Mouse (Mus musculus) liver, embryonic 14.5 days (tissue): Measurements from ENCODE around the gene Slc25a41. TPM values are rescaled to one million over a fixed set of nuclear protein-coding genes. Genes with fewer than 3 reads are reported as not detected.

ENCODE experiments used
- ATAC-seq: fragments of 200-750 bp; cut with Nextera tagmentation; 2 replicates; pipeline ENCODE4 v1.8.0; 2017; ENCODE audit warnings: moderate number of reproducible peaks, mild to moderate bottlenecking, moderate library complexity; ENCODE audit not compliant: insufficient read depth
- DNase-seq, 3 experiments: peaks; one replicate each; pipeline ENCODE4 v3.0.0-alpha.2; 2012 to 2013; ENCODE audit warnings: low read depth in 3 of 3, low spot score in 3 of 3
- H3K27ac ChIP-seq: fragments of 300-500 bp; sonication (generic); 2 replicates; pipeline ENCODE4 v1.5.1; 2014; ENCODE audit warnings: moderate library complexity, mild to moderate bottlenecking, control low read depth, inconsistent platforms
- H3K27me3 ChIP-seq: fragments of 300-500 bp; sonication (generic); 2 replicates; pipeline ENCODE4 v1.6.1; 2014; ENCODE audit warnings: mild to moderate bottlenecking, low read length, moderate library complexity; ENCODE audit not compliant: control insufficient read depth, insufficient read depth
- H3K36me3 ChIP-seq: fragments of 300-500 bp; sonication (generic); replicated peaks from 2 replicates; pipeline ENCODE4 v1.6.1; 2014; ENCODE audit warnings: low read depth; ENCODE audit not compliant: control insufficient read depth, insufficient read depth
- H3K4me1 ChIP-seq, 2 experiments: fragments of 200-500 bp in 1 of 2; fragments of 300-500 bp in 1 of 2; sonication (generic) in 1 of 2; replicated peaks; 2 replicates each; pipeline ENCODE4 v1.6.1; 2012 to 2014; ENCODE audit warnings: antibody characterized with exemption in 1 of 2, inconsistent platforms in 1 of 2, low read length in 1 of 2; ENCODE audit not compliant: control insufficient read depth in 2 of 2, insufficient read depth in 2 of 2
- H3K4me2 ChIP-seq: fragments of 300-500 bp; sonication (generic); 2 replicates; pipeline ENCODE4 v1.6.1; 2014; ENCODE audit warnings: low read depth, mild to moderate bottlenecking, control low read depth, moderate library complexity
- H3K4me3 ChIP-seq, 2 experiments: fragments of 200-500 bp in 1 of 2; fragments of 300-500 bp in 1 of 2; sonication (generic) in 1 of 2; 2 replicates each; pipeline ENCODE4 v1.5.1; 2012 to 2014; ENCODE audit warnings: low read depth in 2 of 2, low read length in 2 of 2, mild to moderate bottlenecking in 2 of 2, control low read depth in 1 of 2, inconsistent platforms in 1 of 2, moderate library complexity in 1 of 2; ENCODE audit not compliant: insufficient read depth in 1 of 2
- H3K9ac ChIP-seq: fragments of 300-500 bp; sonication (generic); replicated peaks from 2 replicates; pipeline ENCODE4 v1.6.1; 2014; ENCODE audit warnings: mild to moderate bottlenecking, control low read depth, moderate library complexity
- H3K9me3 ChIP-seq: fragments of 300-500 bp; sonication (generic); 2 replicates; pipeline ENCODE4 v1.6.1; 2016; ENCODE audit warnings: low read length, mixed read lengths; ENCODE audit not compliant: control insufficient read depth
- CTCF ChIP-seq: IDR thresholded peaks from 2 replicates; pipeline ENCODE4 v1.5.1; 2016; ENCODE audit warnings: antibody characterized with exemption, low read depth, control low read depth
- EP300 ChIP-seq: IDR thresholded peaks from 2 replicates; pipeline ENCODE4 v1.6.1; 2016; ENCODE audit warnings: antibody characterized with exemption, low read depth
- WGBS: fragments of 180-500 bp; shearing (Covaris S2); extraction: QIAGEN DNeasy Blood & Tissue Kit; methylation state at CpG from one replicate; pipeline ENCODE4 v1.1.7; 2014; ENCODE audit not compliant: insufficient replicate concordance; 5-methylcytosine and 5-hydroxymethylcytosine counted together
- polyA plus RNA-seq, 2 experiments: library from polyadenylated mRNA; depleted of rRNA in 1 of 2; stranded (reverse) in 1 of 2; unstranded in 1 of 2; fragments of >200 nt; fragmentation: Nextera tagmentation in 1 of 2; extraction: Ambion mirVana in 1 of 2; gene quantifications; 2 replicates each; pipeline versions ENCODE4 v1.2.1 to v1.2.3; 2012 to 2014

Slc25a41 gene
- polyA plus RNA-seq, 2 experiments, result not detected

GRCm38 (mm10) chr17:56984886-56985285 is 56.6 kb downstream of the Slc25a41 start:
- TF ChIP-seq EP300, result no peak
- no peak for TF ChIP-seq CTCF
- no peak overlapping the region for H3K4me3 ChIP-seq
- H3K4me1 ChIP-seq, result 0 out of 4 replicates have a peak, but pooled peaks cover 0 to 2% of the 10 kb centered on the region in 2 experiments
- ATAC-seq, result no peak
- no peak for DNase-seq
- H3K27ac ChIP-seq, result no peak overlapping the region
- H3K9me3 ChIP-seq, result no peaks in the 10 kb centered on the region
- H3K4me2 ChIP-seq, result no peak overlapping the region
- H3K9ac ChIP-seq, result no peak overlapping the region
- 56% methylated on average over 9 of the region's 9 CpGs for WGBS
- H3K36me3 ChIP-seq, result no peaks in the 10 kb centered on the region
- H3K27me3 ChIP-seq, result no peaks in the 10 kb centered on the region

Other genes starting within 250 kb of the Slc25a41 start
- gene Rfx2, start 210.6 kb downstream of the Slc25a41 start, polyA plus RNA-seq (2012; rRNA removed), result 10.7 and 12.6 TPM in 2 replicates
- 6.8 and 8.5 TPM in 2 replicates for gene Rfx2, start 210.6 kb downstream of the Slc25a41 start, polyA plus RNA-seq (2014; fragmentation: Nextera tagmentation; extraction: Ambion mirVana)
- gene Acsbg2, start 167.2 kb downstream of the Slc25a41 start, polyA plus RNA-seq (2012; rRNA removed), result not detected in 2 replicates
- not detected in 2 replicates for gene Acsbg2, start 167.2 kb downstream of the Slc25a41 start, polyA plus RNA-seq (2014; fragmentation: Nextera tagmentation; extraction: Ambion mirVana)
- gene 1700061G19Rik, start 166.2 kb downstream of the Slc25a41 start, polyA plus RNA-seq (2012; rRNA removed), result 0.02 TPM in 1 of 2 replicates, not detected in the other
- gene 1700061G19Rik, start 166.2 kb downstream of the Slc25a41 start, polyA plus RNA-seq (2014; fragmentation: Nextera tagmentation; extraction: Ambion mirVana), result 0.05 TPM in 1 of 2 replicates, not detected in the other
- 12.0 and 13.7 TPM in 2 replicates for gene Mllt1, start 106.2 kb downstream of the Slc25a41 start, polyA plus RNA-seq (2012; rRNA removed)
- gene Mllt1, start 106.2 kb downstream of the Slc25a41 start, polyA plus RNA-seq (2014; fragmentation: Nextera tagmentation; extraction: Ambion mirVana), result 3.7 and 4.8 TPM in 2 replicates
- not detected in 2 replicates for gene Acer1, start 59.5 kb downstream of the Slc25a41 start, polyA plus RNA-seq (2012; rRNA removed)
- not detected in 2 replicates for gene Acer1, start 59.5 kb downstream of the Slc25a41 start, polyA plus RNA-seq (2014; fragmentation: Nextera tagmentation; extraction: Ambion mirVana)
- 63.9 and 71.2 TPM in 2 replicates for gene Clpp, start 51.3 kb downstream of the Slc25a41 start, polyA plus RNA-seq (2012; rRNA removed)
- 79.3 and 81.0 TPM in 2 replicates for gene Clpp, start 51.3 kb downstream of the Slc25a41 start, polyA plus RNA-seq (2014; fragmentation: Nextera tagmentation; extraction: Ambion mirVana)
- gene Alkbh7, start 44.3 kb downstream of the Slc25a41 start, polyA plus RNA-seq (2012; rRNA removed), result 12.0 and 12.1 TPM in 2 replicates
- 15.4 and 19.4 TPM in 2 replicates for gene Alkbh7, start 44.3 kb downstream of the Slc25a41 start, polyA plus RNA-seq (2014; fragmentation: Nextera tagmentation; extraction: Ambion mirVana)
- not detected in 2 replicates for gene Pspn, start 41.6 kb downstream of the Slc25a41 start, polyA plus RNA-seq (2012; rRNA removed)
- not detected in 2 replicates for gene Pspn, start 41.6 kb downstream of the Slc25a41 start, polyA plus RNA-seq (2014; fragmentation: Nextera tagmentation; extraction: Ambion mirVana)
- 31.6 and 56.5 TPM in 2 replicates for gene Gtf2f1, start 30.4 kb downstream of the Slc25a41 start, polyA plus RNA-seq (2012; rRNA removed)
- gene Gtf2f1, start 30.4 kb downstream of the Slc25a41 start, polyA plus RNA-seq (2014; fragmentation: Nextera tagmentation; extraction: Ambion mirVana), result 47.3 and 51.3 TPM in 2 replicates
- gene Gm17949, start 30.2 kb downstream of the Slc25a41 start, polyA plus RNA-seq (2012; rRNA removed), result not detected in 2 replicates
- 0.15 TPM in 1 of 2 replicates, not detected in the other for gene Gm17949, start 30.2 kb downstream of the Slc25a41 start, polyA plus RNA-seq (2014; fragmentation: Nextera tagmentation; extraction: Ambion mirVana)
- 33.6 and 35.6 TPM in 2 replicates for gene Khsrp, start 10.1 kb downstream of the Slc25a41 start, polyA plus RNA-seq (2012; rRNA removed)
- 24.1 and 28.1 TPM in 2 replicates for gene Khsrp, start 10.1 kb downstream of the Slc25a41 start, polyA plus RNA-seq (2014; fragmentation: Nextera tagmentation; extraction: Ambion mirVana)
- gene Crb3, start 17.5 kb upstream of the Slc25a41 start, polyA plus RNA-seq (2012; rRNA removed), result 4.4 and 5.5 TPM in 2 replicates
- 6.1 and 6.5 TPM in 2 replicates for gene Crb3, start 17.5 kb upstream of the Slc25a41 start, polyA plus RNA-seq (2014; fragmentation: Nextera tagmentation; extraction: Ambion mirVana)
- gene Slc25a23, start 18.2 kb upstream of the Slc25a41 start, polyA plus RNA-seq (2012; rRNA removed), result 8.8 and 11.1 TPM in 2 replicates
- 4.7 and 5.1 TPM in 2 replicates for gene Slc25a23, start 18.2 kb upstream of the Slc25a41 start, polyA plus RNA-seq (2014; fragmentation: Nextera tagmentation; extraction: Ambion mirVana)
- 1.5 and 2.8 TPM in 2 replicates for gene Dennd1c, start 36.9 kb upstream of the Slc25a41 start, polyA plus RNA-seq (2012; rRNA removed)
- gene Dennd1c, start 36.9 kb upstream of the Slc25a41 start, polyA plus RNA-seq (2014; fragmentation: Nextera tagmentation; extraction: Ambion mirVana), result 0.78 and 0.89 TPM in 2 replicates
- gene Tubb4a, start 46.1 kb upstream of the Slc25a41 start, polyA plus RNA-seq (2012; rRNA removed), result 0.22 and 0.34 TPM in 2 replicates
- gene Tubb4a, start 46.1 kb upstream of the Slc25a41 start, polyA plus RNA-seq (2014; fragmentation: Nextera tagmentation; extraction: Ambion mirVana), result 0.14 and 0.28 TPM in 2 replicates
- 0.46 and 0.50 TPM in 2 replicates for gene Tnfsf9, start 63.7 kb upstream of the Slc25a41 start, polyA plus RNA-seq (2012; rRNA removed)
- gene Tnfsf9, start 63.7 kb upstream of the Slc25a41 start, polyA plus RNA-seq (2014; fragmentation: Nextera tagmentation; extraction: Ambion mirVana), result 0.22 and 0.49 TPM in 2 replicates
- gene Cd70, start 108.1 kb upstream of the Slc25a41 start, polyA plus RNA-seq (2012; rRNA removed), result not detected in 2 replicates
- gene Cd70, start 108.1 kb upstream of the Slc25a41 start, polyA plus RNA-seq (2014; fragmentation: Nextera tagmentation; extraction: Ambion mirVana), result not detected in 2 replicates
- gene Tnfsf14, start 152.5 kb upstream of the Slc25a41 start, polyA plus RNA-seq (2012; rRNA removed), result 1.5 and 1.9 TPM in 2 replicates
- 0.51 and 0.75 TPM in 2 replicates for gene Tnfsf14, start 152.5 kb upstream of the Slc25a41 start, polyA plus RNA-seq (2014; fragmentation: Nextera tagmentation; extraction: Ambion mirVana)
- 207 and 240 TPM in 2 replicates for gene C3, start 186.5 kb upstream of the Slc25a41 start, polyA plus RNA-seq (2012; rRNA removed)
- gene C3, start 186.5 kb upstream of the Slc25a41 start, polyA plus RNA-seq (2014; fragmentation: Nextera tagmentation; extraction: Ambion mirVana), result 200 and 205 TPM in 2 replicates
- gene Gpr108, start 206.8 kb upstream of the Slc25a41 start, polyA plus RNA-seq (2012; rRNA removed), result 7.6 and 8.5 TPM in 2 replicates
- 12.0 and 12.8 TPM in 2 replicates for gene Gpr108, start 206.8 kb upstream of the Slc25a41 start, polyA plus RNA-seq (2014; fragmentation: Nextera tagmentation; extraction: Ambion mirVana)
- gene Trip10, start 207.8 kb upstream of the Slc25a41 start, polyA plus RNA-seq (2012; rRNA removed), result 4.4 and 6.6 TPM in 2 replicates
- 5.5 and 6.0 TPM in 2 replicates for gene Trip10, start 207.8 kb upstream of the Slc25a41 start, polyA plus RNA-seq (2014; fragmentation: Nextera tagmentation; extraction: Ambion mirVana)
- gene Vav1, start 237.4 kb upstream of the Slc25a41 start, polyA plus RNA-seq (2012; rRNA removed), result 4.6 and 6.9 TPM in 2 replicates
- gene Vav1, start 237.4 kb upstream of the Slc25a41 start, polyA plus RNA-seq (2014; fragmentation: Nextera tagmentation; extraction: Ambion mirVana), result 10.7 and 11.0 TPM in 2 replicates